Mouse (Mus musculus): Measurements from ENCODE around the gene Fancd2. TPM values are rescaled to one million over a fixed set of nuclear protein-coding genes. Genes with fewer than 3 reads are reported as not detected.

Gene Fancd2
- total RNA-seq, 2 experiments from 2014 or later: 5.0 to 7.0 TPM

DNA sequence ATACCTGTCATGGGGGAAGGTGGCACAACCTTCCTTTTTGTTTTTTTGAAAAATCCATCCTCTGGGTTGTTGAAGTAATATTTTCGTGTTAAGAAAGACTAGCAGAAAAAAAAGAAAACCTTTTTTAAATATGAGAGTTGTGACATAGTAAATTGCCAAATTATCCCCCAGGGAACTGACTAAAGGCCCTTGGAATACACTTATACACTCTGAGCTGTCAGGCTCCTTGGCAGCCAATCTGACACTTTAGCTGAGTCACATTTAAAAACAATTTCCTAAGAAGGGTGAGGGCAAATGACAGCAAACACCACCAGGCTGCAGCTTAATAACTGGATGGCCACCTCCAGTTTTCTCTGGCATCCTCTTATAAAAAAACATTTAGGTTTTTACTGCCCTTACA is 9.2 kb upstream of the Fancd2 start:
- no peak for DNase-seq

DNA sequence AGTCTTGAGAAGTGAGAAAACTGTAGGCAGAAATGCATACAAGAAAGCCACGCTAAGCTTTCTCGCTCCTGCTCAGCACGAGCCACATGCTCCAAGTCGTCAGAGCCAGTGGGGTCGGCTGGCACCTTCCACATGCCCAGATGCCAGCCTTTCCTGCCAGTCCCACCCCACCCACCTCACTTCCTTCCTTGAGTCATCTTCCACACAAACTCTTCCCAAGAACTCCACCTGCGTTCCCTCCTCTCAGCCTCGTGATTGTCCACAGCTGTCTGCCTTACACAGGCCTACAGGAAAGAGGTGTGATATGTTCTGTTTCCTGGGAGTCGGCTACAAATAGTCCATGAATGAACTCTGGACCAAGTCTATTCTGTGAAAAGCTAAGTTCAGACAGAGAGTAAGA is 8.1 kb upstream of the Fancd2 start:
- DNase-seq: no peak

DNA sequence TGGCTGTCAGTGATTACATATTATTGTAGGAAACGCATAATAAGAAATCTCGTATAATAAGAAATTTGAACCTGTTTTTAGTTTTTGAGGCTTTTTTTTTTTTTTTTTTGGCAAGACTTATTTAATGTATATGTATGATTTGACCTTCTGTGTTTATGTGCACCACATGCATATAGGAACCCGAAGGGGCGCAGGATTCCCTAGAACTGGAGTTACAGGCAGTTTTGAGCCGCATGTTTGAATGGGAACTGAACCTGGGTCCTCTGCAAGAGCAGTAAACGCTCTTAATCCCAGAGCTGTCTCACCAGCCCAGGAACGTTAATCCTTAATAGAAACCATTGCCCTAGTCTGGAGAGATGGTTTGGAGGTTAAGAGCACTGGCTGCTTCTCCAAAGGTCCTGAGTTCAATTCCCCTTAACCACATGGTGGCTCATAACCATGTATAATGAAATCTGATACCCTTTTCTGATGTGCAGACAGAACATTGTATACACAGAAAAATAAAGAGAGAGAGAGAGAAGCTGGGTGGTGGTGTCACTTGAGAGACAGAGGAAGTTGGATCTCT is 440 bp downstream of the Fancd2 start:
- DNase-seq: no peak

DNA sequence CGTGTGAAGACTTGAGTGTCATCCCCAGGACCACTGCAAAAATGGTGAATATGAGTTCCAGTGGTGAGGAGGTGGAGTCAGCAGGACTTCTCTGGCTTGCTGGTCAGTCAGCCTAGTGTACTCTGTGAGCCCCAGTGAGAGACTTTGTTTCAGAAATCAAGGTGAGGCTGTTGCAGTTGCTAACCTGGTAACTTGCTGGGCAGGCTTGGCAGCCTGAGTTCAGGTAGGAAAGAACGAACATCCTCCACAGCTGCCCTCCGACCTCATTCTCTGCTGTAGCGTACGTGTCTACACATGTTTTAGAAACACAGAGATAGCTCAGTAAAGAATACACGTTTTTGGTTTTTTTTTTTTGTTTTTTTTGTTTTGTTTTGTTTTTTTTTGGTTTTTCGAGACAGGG is 3.4 kb downstream of the Fancd2 start:
- no peak for DNase-seq

DNA sequence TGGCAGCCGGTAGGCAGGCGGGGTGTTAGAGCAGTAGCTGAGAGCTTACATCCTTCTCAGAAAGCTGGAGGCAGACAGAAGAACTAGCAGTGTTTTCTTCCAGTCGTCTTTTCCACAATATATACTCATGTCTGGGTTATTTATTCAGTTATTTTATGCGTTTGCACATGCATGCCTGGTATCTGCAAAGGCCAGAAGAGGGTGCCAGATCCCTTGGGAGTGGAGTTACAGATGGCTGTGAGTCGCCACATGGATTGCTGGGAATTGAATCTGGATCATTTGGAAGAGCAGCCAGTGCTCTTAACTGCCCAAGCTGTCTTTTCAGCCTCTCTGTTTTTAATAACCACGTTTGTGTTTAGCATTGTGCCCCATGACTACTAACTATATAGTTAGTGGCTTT is 10.1 kb downstream of the Fancd2 start:
- no peak for DNase-seq

DNA sequence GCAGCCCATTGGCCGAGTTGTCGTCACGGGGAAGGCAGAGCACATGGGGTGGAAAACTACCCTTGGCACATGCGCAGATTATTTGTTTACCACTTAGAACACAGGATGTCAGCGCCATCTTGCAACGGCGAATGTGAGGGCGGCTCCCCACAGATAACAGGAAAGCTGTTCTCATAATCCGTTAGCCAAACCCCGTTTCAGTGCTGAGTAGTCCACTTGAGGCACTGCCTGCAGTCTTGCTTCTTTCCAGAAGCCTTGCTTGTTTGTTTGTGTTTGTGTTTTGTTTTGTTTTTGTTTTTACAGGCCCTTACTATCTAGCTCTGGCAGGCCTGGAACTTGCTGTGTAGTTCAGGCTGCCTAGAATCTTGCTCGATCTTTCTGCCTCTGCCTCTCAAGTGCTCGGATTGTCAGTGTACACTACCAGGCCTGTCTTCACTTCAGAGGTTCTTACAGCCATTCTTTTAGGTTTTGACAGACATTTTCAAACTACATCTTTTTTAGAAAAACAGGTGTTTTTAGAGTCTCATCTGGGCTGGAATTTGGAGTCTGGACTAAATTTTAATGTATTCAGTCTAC is 12.5 kb downstream of the Fancd2 start:
- DNase-seq: no peak

DNA sequence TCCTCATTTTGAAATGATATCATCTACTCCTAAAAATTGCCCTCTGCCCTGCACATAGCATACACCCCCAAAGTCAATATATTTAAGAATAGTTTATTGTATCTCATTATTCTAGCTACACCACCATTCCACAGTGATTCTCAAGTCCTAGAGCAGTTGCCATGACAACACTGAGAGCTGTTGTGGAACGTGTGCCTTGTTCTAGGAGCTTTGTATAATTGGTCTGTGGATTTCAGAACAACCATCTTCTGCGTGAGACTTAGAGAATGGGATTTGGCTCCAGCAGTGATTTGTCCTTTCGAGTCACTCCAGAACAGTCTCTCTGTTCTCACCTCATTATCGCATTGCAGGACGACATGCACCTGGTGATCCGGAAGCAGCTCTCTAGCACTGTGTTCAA is 28.3 kb downstream of the Fancd2 start:
- no peak for DNase-seq

DNA sequence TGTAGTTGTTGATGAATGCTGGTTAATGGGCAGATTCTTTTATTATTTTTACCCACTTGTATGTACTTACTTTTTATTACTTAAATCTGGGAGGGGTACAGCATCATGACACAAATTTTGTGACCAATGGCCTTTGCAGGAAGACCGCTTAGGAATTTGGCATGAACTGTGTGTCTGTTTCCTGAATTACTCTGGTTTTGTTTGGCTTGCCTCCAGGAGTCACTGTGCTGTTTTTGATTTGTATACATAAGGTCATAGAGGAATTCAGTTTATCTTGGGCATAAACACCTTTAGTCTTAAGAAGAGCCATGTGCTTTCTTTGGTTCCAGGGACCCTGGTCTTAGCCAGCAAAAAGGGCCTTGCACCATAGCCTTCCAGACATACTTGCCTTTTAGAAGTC is 33.1 kb downstream of the Fancd2 start:
- DNase-seq: no peak

DNA sequence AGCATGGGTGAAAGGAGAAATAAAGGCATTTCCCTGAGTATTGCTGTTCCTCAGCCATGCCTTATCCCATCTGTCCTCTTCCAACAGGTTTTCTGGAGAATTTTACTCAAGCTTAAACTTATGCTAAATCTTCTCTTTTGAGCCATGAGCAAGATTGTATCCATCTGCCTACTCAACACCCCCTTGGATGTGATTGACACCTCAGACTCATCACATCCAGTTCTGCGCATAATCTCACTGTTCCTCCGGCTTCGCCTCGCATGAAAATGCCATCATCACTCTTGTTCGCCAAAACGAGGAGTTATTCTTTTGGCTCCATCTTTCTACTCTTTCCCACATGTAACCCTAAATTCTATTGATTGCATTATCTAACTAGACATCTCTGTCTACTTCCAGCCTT is 44.6 kb downstream of the Fancd2 start:
- no peak for DNase-seq

DNA sequence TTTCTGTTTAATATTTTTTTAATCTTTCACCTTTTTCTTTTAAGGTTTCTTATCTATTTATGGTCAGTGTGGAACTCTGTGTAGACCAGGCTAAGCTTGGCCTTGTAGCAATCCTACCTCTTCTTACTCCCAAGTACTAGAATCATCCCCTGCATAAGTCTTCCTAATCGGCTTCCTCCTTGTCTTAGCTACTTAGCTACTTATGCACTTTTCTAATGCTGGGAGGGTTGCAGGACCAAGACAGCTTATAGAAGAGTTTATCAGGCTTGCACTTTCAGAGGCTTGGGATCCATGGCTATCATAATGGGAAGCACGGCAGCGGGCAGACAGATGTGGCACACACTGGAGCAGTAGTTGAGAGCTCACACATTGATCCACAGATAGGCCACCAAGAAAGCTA is 47.8 kb downstream of the Fancd2 start:
- no peak for DNase-seq

DNA sequence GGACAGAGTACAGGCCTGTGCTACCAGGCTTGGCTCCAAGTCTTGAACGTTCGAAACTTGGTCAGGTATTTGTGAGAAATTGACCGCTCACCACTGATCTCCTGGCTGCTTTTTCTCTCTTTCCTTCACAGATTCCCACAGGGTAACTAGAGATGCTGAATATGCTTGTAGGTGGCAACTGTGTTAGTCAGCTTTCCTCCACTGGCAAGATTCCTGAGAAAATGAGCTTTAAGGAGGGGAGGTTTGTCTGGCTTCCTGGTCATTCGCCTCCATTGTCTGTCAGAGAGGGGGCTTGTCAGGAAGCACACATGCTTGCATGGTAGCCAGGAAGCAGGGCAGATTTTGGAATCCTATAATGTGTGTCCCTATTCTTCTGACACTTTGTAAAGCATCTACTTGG is 51.5 kb downstream of the Fancd2 start:
- DNase-seq: no peak

DNA sequence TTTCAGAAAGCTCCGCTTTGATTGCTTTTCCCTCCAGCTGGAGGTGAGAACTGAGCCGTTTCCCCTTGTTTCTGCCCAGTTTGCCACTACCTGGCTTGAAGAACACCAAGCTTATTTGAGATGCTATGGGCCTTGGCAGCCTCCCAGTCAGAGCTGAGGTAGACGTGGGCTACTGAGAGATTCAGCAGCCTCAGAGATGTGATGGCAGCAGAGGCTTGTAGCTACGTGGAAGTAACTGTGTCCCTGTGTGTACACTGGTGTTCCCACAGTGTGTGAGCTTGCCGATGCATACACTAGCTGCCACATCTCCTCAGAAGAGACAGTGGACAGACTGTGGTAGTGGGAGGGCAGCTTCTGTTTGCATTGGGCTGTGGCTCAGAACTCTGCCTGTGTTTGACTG is 53.6 kb downstream of the Fancd2 start:
- DNase-seq: no peak

DNA sequence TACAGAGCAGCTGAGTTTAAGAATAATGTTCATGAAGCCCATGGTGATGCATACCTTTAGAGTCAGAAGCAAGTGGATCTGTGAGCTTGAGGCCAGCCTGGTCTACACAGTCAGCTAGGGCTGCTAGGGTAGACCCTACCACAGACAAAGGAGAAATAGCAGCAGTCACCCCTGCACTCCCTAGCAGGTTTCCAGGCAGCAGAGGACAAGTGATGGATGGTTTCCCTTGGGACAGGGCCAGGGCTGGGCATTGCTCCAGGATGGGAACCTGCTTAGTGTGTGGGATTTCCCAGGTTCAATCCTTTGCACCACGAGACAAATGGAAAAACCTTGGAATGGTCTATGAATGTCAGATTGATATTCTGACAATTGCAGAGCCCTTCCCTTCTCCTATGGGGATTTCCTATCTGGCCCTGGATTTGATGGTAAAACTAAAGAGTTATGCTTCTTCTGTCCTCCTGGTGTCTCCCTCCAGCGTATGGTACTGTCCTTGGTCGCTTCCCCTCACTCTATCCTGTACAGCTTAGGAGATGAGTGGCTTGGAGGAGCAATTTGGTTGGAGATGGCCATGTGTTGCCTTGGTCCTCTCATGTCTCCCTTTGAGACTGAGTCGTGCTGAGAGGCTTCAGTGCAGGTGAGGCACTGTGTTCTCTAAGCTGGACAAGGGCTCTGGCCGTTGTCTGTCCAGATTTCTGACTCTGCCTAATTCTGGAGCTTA is 55.1 kb downstream of the Fancd2 start:
- DNase-seq: peak; percentile 80

DNA sequence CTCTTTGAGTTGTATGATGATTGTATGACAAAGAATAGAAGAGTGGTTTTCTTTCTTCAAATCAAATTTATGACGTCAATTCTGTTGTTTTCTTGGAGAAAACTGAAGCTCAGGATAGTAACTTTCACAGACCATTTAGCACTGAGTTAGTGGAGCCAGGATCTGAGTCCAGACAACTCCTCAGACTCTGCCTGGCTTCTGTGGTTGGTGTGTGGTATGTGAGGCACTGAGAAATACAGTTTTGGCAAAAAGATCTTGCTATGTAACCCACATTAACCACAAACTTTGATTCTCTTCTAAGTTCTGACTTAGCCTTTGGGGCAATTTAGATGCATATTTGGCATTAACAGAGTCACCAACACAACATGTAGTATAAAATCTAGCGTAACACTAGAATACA is 61.2 kb downstream of the Fancd2 start:
- no peak for DNase-seq

DNA sequence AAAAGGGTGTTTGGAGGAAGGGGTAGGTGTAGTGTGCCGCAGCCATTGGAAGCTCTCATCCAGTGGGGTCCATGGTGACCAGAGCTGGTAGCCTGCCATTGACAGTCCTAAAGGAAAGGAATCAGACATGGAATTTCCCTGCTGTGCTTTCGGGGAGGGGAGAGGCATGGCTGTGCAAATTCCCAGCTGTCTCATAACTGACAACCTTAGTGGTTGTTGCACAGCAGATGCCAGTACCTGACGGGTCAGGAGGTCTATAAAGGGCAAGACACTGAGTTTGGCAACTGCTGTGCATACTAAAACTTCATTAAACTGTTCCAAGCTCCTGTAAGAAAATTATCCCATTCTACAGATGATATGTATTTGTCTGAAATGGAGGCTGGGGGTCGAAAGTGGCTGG is 66.5 kb downstream of the Fancd2 start:
- DNase-seq: no peak

DNA sequence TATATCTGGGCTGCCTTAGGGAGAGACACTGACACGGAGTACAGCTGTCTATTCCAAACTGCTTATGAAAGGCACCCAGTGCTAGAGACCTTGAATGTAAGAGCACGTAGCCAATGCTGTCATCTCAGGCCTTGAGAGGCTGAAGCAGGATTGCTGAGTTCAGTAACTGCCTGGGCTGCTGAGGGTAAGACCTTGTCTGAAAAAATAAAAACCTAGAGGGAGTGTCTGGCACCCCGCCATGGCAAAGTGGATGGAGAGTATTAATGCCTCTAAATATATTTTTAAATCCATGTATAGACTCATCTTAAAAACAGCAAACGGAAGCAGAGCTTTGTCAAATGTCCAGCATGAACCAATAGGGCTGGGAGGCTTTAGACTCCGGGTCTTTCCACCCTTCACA is 68.4 kb downstream of the Fancd2 start:
- DNase-seq: peak; percentile 82

DNA sequence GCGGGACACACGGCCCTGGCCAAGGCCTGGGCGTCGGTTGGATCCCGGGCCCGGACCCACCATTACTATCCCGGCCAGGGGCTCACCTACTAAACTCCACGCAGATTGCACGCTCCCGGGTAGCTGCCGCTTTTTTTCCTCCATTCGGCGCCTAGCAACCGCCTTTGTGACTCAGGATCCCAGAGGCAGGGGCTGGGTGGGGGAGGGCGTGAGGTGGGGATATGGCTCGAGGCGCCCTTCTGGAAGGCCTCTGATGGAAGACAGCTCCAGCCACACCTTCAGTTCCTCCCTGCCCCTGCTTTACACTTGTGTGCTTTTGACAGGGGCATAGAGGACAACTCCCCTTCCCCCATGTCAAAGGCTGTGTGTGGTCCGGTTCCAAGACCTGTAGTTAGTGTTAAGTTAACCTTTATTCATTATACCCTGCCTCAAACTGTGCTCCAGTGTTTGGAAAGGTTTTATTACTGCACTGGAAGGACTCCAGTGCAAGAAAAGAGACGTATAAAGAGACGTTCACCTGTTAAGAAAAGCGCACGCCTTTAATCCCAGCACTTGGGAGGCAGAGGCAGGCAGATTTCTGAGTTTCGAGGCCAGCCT is 69.2 kb downstream of the Fancd2 start, which contains the start of gene Fancd2os:
Gene Fancd2os, minus strand, starts transcription at position 173 of the 597 bp plus-strand sequence.
- DNase-seq: peak; percentile 33

DNA sequence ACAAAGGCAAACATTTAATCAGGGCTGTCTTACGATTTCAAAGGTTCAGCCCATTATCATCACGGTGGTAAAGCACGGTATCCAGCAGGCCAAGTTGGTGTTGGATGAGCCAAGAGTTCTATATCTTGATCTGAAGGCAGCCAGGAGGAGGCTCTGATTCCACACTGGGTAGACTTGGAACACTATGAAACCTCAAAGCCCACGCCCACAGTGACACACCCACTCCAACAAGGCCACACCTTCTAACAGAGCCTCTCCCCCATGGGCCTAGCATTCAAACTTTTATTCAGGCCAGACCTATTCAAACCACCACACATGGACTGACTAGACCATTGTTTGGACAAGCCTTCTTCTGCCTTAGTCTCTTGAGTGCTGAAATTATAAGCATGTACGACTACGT is 71.3 kb downstream of the Fancd2 start:
- DNase-seq: no peak

DNA sequence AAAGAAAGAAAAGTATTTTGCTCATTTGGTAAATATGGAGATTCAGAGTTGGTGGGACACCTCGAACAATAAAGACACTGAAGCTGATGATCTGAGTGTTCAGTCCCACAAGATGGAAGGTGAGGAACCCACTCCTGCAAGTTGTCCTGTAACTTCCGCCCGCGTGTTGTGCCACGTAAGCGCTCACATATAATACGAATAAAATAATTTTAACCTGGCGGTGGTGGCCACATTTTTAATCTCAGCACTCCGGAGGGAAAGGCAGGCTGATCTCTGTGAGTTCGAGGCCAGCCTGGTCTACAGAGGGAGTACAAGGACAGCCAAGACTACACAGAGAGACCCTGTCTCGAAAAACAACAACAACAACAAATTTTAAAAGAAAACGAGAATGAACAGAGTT is 72.5 kb downstream of the Fancd2 start:
- DNase-seq: no peak

DNA sequence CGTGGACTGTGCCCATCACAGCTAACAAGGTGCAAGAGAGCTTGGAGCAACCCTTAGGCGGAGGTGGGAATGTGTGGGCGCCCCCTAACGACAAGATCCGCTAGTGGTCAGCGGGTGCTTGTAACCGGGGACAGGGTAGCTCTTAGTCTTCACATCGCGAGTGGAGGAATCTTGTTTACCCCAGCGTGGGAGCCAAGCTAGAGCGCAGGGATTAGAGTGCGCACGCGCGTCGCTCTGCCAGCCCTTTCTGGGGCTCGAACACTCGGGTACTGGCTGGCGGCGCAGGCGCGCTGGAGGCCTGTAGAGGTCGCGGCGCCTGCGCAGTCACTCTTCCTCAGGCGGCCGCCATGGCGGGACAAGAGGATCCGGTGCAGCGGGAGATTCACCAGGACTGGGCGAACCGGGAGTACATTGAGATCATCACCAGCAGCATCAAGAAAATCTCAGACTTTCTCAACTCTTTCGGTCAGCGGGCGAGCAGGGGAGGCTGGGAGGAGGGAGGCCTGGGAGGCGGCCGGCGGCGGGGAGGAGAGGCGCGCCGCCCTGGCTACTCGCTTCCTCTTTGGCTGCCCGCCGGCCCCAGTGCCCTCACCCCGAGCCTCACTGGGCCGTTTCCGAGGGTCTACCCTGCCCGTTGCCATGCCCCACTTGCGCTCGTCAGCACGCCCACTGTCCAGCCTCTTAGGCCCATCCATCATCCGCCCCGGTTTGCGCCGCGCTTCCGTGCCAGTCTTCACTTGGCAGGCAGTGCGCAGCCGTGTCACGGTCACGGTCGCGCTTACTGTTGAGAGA is 73.1 kb downstream of the Fancd2 start, which contains the start of gene Brk1:
Gene Brk1, plus strand, starts transcription at position 341 of the 792 bp plus-strand sequence.
- peak; percentile 90 for DNase-seq

DNA sequence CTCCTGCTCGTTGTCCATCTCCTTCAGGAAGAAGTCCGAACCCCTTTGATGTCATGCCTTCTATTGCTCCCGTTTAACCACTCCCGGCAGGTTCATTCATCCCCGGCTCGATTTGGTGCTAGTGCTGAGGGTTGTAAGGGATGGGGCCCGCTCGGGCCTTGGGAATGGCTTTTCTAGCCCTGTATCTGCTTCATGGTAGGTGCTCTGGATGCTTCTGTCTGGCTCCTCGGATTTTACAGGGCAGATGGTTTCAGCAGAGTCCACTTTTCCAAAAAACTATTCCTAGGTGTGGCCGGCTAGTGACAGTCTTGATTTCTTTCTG is 73.7 kb downstream of the Fancd2 start:
- no peak for DNase-seq

DNA sequence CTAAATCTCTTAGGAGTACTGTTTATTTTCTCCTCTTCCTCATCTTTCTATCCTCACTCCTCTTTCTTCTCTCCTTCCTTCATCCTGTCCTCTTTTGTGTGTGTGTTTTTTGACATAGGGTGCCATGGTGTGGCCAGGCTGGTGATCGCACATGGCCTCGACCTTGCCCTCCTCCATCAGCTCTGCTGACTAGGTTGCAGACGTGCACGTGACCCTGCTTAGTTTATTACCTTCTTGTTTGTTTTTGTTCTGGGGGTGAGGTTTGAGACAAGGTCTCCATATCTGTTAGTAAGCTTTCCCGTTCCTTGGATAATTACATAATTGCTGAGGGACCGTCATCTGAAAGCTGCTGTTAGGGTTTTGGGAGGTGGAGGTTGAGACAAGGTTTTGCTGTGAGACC is 77.4 kb downstream of the Fancd2 start:
- DNase-seq: peak; percentile 36

DNA sequence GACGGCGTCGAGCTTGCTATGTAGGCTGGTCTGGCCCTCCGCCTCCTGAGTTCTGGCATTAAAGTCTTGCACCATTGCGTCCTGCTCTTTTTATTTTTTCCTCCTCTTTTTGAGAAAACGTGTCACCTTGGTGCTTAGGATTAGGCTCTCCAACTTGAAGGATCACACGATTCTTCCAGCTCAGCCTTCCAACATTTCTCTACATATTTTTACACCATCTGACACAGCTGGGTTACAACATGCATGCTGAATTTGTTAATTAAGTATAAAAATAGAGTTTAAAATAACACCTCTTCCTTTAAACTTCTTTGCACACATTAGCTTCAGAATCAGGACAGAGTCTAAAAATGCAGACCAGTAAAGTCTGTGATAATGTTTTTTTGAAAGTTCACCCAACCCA is 77.8 kb downstream of the Fancd2 start:
- DNase-seq: no peak

Data from adrenal gland, postnatal 10 days (tissue).